Mouse (Mus musculus) testis, postnatal 14 days (tissue): ENCODE results near the gene Dock4.

Source experiments
- DNase-seq: peaks from one replicate; pipeline ENCODE4 v3.0.0; 2021; ENCODE audit warnings: low spot score

Dock4 gene

DNA sequence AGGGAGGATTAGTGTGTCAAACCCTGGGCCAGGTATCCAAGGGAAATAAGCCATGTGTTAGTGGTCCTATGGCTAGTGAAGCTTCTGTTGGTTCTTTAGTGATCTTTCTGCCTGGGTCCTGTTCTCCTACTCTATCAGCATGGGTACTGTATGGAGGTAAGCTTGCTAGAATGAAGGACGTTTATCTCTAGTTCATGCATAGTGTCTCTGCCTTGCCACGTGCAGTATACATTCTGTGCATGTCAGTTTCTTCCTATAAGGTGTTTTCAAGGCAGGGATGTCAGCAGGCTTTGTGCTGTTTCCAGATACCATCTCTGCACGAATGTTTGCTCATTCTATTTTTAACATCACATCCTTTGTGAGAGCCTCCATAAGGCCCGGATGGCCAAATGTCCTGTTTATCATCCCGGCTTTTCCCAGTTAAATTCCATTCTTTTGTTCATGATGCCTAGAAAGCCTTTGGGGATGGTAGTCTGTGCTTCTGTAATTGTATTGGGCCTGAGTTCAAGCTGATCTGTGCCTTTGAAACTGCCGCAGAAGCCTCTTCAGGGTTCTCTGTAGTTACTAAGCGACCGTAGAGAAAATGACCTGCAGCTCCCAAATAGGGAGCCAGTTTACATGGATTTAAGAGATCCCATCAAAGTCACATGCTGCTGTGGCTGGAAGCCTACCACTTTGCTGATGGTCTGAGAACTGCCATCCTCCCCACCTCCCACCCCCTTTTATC, 66.1 kb downstream of the Dock4 start:
- no peak for DNase-seq

DNA sequence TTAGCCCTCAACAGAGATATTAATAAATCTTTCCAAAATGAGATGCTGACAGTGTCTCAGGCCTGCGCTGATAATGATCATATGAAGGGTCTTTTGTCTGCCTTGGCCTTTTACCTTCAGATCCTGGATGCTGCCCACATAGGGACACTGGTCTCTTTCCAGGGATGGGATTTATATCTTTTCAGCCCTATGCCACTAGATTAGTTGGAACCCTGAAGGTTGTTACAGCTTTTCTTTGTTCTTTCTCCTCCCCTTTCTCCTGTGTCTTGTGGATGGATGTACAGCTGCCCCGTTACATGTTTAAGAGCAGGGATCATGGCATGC, 66.6 kb downstream of the Dock4 start:
- DNase-seq, result no peak

DNA sequence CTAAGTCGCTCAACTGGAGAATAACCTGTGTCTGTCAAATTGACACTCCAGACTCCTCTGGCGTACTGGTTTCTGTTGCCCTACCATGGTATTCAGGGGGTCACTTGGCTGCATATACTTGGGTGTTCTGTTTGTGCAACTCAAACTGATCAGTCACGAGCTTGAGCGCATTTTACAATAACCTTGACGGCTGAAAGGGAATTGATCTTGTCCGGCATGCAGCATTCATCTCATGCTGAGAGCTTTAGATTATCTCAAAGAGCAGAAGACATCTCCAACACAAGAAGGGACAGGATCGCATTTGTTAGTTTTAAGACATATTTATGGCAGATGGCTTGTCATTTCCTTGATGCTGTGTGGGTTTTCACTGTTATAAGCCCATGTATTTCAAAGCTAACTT, 67.2 kb downstream of the Dock4 start:
- DNase-seq, result no peak

DNA sequence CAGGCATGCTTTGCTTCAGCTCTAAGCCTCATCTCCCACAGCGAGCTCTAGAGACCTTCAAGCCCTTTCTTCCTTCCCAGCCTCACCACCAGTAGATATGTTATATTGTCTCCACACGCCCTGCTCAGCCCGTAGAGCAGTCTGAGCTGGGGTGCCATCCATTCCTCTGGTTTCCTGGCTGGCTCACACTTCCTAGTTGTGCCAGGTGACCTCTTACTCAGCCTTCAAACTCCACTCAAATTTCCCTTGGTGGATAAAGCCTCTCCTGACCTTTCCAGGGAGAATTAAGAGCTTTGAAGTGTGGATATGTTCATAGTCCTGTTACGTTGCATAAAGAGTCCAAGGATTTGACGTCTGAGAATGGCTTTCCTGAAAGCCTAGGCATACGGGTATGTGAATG, 68.3 kb downstream of the Dock4 start:
- DNase-seq, result no peak

DNA sequence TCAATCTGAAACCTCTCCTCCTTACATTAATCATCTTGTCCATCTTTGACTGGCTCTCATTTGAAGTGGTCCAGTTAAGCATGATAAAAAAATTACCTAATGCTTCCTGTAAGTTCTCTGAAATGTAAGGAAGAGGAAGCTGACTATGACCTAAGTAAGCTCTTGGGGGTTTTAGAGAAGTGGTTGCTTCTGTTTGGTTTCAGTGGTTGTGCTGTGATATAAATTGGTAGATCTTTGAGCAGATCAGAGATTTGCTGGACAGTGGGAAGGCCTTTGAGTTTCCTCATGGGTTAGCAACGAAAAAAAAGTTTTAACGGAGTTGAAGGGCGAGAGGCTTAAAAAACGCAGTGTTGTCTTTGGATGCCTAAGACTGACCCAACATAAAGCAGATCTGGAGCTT, 76.7 kb downstream of the Dock4 start:
- no peak for DNase-seq

DNA sequence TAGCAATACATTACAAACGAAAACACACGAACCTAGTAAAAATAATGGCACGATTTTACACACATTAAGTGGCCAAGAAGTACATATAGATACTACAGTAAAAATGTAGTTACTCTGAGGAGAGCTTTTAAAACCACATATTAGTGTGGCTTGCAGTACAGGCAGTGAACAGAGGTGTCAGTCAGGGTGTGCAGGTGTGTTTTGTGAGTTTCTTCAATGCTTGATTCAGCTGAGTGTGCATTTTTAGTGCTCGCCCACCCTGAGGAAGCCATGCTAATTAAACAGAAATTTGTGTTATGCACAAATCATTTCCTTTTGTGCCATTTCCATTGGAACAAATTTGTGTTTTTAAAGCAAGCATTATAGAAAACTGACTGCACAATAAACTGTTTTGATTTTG, 77.3 kb downstream of the Dock4 start:
- no peak for DNase-seq

DNA sequence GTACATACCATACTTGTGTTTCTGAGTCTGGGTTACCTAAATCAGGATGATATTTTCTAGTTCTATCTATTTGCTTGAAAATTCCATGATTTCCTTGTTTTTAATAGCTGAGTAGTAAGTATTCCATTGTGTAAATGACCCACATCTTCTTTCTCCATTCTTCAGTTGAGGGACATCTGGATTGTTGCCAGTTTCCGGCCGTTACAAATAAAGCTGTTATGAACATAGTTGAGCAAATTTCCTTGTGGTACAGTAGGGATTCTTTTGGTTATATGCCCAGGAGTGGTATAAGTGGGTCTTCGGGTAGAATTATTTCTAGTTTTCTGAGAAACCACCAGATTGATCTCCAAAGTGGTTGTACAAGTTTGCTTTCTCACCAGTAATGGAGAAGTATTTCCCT, 79.3 kb downstream of the Dock4 start:
- no peak for DNase-seq

DNA sequence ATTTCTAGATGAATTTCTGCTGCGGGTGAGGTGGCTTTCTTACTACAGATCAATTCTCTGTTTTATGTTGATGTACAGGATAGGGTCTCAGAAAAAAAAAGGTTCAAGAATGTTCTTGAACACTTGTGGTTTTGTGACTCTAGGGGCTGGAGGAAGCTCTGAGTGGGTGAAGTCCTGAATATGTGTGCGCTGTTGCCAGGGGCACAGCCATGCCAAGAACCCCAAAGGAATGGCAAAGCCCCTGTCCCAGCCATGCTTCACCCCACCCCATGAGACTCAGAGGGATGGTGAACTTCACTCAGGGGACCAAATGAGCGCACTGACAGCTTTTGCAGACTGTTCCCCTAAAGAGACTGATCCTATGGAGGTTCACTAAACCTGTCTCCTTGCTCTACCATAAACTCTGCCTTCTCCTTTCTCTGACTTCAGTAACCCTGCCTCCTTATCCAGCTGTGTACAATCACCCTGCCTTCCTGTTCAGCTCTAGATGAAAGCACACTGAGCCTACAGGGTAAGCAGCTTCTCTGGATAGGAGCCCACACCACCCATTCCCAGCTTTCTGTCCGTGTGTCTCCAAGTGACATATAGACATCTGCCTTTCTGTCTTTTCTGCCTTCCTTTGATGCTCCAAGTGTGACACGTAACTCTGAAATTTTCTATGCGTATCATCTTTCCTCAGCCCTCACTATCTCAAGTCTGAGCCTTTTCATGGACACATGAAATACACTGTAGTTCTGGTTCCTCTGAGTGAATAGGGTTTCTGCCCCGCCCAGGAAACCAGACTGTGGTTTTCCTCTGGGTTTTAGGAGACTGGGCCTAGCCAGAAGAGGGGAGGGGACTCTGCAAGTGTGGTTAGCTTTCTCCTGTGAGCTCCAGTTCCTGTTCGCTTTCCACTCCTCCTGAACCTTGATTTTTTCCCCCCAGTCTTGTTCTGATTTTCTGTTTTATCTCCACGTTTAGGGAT, 90.2 kb downstream of the Dock4 start:
- DNase-seq, result no peak

DNA sequence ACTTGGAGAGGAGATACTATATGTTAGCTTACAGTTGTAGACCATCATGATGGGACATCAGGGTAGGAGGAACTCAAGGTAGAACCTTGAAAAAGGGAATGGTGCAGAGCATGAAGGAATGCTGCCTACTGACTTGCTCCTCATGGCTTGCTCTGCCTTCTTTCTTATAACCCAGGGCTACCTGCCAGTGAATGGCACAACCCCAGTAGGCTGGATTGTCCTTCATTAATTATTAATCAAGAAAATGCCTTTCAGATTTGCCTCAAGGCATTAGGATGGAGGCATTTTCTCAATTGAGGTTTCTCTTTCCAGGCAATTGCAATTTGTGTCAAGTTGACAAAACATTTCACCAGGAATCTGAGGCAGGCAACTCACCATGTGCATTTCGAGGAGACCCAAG, 92.1 kb downstream of the Dock4 start:
- DNase-seq, result no peak

DNA sequence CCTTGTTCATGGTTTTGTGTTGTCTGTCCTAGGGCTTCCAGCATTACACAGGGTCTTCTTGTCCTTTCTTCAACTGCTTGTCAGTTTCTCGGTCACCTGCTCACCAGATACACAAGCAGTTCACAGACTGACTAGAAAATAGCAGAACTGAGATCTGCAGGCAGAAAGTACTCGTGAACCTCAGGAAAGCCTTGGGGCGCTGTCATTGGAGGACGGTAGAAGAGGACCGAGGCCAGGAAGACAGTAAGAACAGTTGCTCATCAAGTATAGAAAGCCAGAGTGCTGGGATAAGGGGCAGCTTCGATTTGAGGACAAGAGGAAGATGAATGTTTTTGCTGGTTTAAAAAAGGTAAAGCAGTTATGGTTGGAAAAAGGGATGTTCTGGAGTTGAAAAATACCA, 92.6 kb downstream of the Dock4 start:
- no peak for DNase-seq

DNA sequence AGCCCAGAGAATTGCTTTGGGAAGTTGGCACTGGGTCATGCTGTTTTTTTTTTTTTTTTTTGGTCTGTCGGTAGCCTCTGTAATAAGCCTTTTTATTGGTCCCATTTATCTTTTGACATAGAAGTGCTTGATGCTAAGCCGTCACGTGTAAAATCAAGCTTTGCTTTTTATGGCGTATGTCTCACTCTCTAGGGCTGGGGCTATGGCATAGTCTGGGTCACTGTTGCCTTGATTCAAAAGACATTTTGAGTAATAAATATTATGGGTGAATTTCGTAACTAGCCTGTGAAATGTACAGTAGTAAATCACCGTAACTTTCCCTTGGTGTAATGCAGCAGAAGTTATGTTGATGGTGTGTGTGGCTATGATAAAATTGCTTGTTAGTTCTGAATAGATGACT, 93.0 kb downstream of the Dock4 start:
- no peak for DNase-seq

DNA sequence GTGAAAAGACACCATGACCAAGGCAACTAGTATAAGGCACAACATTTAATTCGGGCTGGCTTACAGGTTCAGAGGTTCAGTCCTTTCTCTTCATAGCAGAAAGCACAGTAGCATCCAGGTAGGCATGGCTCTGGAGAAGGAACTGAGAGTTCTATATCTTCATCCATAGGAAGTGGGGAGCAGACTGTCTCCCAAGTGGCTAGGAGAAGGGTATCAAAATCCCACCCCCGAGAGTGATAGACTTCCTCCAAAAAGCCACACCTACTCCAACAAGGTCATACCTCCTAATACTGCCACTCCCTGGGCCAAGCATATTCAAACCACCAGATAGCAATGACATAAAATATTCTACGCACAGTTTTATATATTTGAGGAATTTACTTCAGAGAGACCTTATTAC, 98.5 kb downstream of the Dock4 start:
- DNase-seq, result no peak

DNA sequence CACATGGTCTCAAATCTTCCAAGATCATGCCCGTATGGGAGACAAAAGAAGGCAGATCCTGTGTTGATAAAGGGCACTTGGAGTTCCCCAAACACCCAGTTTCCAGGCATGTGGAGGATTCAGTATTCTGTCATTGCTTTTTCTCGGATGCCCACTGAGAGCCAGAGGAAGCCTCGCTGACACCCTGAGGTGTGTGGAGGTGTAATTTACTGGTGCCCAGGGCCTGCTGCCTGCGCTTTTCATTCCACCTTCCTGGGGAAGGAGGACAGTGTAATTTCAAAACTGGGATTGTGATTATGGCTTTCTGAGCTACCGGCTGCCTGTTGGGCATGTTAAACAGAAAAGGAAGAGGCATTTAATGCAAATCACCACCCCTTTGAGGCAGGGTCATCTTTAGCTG, 101.1 kb downstream of the Dock4 start:
- DNase-seq, result no peak

DNA sequence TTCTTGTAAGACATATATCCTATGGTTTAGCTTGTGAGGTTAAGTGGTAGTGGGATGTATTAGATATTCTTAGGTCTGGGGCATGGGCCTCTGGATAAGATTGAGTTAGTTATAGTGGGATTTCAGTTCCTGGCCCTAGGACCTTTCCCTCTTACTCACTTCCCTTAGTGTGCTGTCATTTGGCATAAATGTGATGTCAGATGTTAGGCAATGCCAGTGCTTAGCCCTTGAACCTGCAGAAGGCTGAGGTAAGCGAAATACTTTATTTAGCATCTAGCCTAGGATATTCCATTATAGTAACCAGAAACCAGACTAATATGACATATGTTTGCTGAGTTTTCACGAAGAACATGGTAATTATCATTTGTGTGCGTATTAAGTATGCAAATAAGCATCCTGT, 105.6 kb downstream of the Dock4 start:
- no peak for DNase-seq

DNA sequence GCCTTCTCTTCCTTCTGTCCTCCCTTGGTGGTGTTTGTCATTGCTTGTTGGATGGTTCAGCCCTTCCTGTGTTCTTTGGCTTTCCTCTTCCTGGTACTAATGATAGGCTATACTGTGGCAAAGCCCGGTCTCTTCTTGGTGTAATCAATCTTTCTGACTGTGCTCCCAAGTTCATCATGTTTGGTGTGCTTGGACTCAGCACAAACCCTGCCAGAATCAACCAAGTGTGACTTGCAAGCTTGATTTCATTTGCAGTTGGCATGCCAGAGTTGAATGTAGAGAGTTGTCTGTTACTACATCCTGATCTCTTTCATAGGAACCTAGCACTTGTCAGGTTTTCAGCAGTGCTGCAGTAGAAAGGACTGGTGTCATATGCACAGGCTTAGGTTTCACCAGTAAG, 106.4 kb downstream of the Dock4 start:
- DNase-seq, result no peak

DNA sequence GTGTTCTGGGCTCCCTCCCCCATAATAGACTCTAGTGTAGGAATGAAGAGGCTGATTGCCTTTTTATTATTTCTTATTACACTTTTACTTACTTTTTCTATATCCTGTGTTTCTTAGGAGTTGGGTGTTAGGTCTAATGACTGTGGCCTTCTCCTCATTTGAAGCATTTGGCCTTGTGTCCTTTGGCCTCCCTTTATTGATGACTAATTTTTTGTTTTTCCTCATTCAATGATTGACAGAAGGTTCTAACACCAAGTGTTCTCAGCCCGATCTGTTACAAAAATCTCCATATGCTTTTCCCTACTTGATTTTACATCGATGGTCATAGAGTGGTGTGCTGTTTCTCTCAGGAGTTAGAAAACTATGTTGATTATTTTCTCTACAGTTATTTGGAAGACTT, 108.2 kb downstream of the Dock4 start:
- no peak for DNase-seq

DNA sequence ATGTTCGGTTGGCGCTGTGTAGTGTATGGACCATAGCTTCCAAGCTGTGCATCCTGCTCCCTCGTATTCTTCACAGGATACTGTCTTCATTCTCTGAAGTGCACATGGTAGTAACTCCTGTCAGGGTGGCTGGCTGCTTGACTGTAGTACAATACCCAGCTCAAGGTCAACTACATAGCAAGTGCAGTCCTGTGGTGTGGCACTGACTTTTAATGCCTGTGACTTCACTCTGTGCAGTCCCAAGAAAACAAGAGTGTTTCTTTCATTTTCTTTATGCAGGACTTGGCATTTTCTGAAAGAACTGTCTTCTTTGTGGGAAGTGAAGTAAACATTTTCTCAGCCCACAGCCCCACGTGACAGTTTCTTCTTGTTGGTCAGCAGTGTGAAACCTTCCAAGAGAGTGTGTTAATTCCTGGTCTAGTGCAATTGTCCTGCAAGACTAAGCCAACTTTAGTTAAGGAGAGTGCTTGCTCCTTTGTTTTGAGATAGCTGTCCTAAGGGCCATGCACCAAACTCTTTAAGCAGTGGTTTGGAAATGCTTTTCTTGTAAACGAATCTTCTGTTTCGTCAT, 109.3 kb downstream of the Dock4 start:
- DNase-seq, result no peak

DNA sequence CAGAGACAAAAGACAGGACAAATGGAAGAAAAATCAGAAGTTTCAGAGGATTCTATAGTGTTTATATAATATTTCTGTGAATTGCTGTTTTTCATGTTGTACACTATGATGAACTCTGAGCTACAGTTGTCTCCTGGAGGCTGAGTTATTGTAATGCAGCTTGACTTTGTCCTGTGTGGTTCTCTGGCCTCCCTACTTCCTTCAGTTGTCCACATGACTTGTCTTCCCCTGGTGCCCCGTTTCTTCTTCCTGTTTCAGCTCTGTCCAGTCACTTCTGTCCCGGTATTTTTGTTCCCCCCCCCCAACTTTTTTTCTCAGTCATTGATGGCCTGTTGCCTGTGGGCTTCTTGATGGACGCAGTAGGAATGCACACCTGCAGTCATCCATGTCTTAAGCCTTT, 112.8 kb downstream of the Dock4 start:
- no peak for DNase-seq

DNA sequence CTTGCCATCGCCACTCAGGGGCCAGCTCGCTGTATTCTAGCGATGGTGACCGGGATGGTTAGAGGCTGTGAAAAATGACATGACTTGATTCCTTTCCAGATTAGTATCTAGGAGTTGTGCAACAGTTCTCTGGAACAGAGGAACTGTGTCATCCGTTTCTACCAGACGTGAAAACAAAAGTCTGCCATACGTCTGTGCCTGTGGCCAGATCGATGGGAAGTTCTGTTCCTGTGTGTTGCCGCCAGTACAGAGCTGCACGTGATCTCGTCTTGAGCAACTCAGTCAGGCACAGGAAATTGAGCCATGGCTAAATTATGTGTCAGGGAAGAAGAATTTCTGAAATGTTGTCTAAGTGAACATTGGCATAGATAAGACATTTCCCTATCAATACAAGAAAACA, 113.4 kb downstream of the Dock4 start:
- no peak for DNase-seq

DNA sequence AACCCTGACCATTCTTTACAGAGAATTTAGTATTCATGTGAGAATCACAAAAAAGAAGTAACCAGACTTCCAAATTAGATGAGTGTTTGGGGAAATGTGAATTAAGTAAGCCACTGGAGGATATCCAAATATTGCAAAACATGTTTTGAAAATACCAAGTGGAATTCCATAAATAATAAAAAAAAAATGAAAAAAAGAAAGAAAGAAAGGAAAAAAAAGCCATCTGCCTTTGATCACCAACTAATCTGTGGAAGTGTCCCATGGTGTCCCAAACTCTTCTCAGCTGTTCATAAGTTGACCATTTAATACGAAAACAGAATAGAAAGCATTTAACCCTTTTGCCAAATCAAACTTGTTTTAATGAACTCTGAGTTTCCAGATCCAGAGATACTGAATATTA, 118.0 kb downstream of the Dock4 start:
- DNase-seq, result no peak

DNA sequence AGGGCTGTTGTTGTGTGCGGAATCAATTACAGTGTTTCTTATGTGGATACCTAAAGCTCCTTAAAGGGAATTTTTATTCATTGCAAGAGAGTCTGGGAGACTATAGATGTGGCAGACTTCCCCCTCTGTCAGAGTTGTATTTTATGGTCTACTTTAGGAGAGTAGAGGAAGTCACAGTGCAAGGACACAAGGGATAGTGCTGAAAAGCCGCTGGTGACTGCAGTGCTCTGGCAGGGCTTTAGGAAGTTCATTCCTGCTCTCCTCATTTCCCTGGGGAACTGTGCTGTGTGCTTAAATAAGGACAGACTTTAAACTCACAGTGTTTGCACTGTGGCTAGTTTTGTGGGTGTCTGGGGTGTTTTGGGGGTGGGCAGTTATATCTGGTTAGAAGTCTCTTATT, 118.5 kb downstream of the Dock4 start:
- no peak for DNase-seq

DNA sequence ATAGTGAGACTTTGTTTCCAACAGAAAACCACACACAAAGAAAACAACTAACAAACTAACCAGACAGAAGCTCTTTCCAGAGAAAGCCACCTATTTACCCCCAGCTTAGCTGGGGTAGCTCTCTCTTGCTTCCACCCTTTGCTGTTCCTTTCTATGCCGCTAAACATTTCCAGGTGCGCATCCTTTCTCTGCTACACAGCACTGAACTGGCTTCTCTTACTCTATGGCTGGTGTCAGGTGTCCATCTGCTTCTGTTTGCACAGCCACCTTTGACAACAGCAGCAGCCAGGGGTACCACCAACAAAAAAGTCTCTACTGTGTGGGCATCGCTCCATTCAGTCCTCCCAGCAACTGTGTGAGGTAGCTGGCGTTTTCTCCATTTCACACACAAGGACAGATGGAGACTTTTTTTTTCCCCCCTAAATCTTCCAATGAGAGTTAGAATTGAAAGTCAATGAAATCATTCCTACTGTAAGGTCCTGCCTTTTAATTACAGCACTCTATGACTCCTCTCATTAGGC, 122.7 kb downstream of the Dock4 start:
- peak; percentile 11 for DNase-seq
